Mouse (Mus musculus): Measurements from ENCODE around the gene Hexa. TPM values are rescaled to one million over a fixed set of nuclear protein-coding genes. Genes with fewer than 3 reads are reported as not detected.
A peak's percentile ranks its signal among the peaks of the same experiment; 100 is the strongest.

Hexa gene
- polyA plus RNA-seq, 1 experiment, result 81.2 TPM

- Histone ChIP-seq H3K27me3 (ENCODE audit: control insufficient read depth, insufficient read depth, low read length) (no peaks in the 10 kb centered on the region), H3K36me3 (ENCODE audit: control insufficient read depth, insufficient read depth, low read length) (peaks cover 27% of the 10 kb centered on the region), H3K4me3 (ENCODE audit: low read depth, low read length) (no peak overlapping the region), H3K27ac (ENCODE audit: insufficient read depth, low read depth, low read length) (peak overlapping the region; percentile 18; the same call in 1 of the 2 replicates), H3K4me1 (ENCODE audit: control insufficient read depth, insufficient read depth, insufficient read length, low read length) (peaks cover 7% of the 10 kb centered on the region)
- 22% methylated on average over 3 of the region's 3 CpGs for WGBS
- no peak for TF ChIP-seq POLR2A (IDR thresholded peaks at IDR 0.05; ENCODE audit: low read depth, low read length)
- TF ChIP-seq CTCF (IDR thresholded peaks at IDR 0.05; ENCODE audit: extremely low read depth, insufficient read length, insufficient replicate concordance, low read depth, low read length), result no peak
Observed at GRCm38 (mm10) chr9:59551620-59552031, 12.3 kb downstream of the Hexa start.

GRCm38 (mm10) chr9:59552610-59553009 lies 13.3 kb downstream of the Hexa start:
- H3K4me1 ChIP-seq (ENCODE audit: control insufficient read depth, insufficient read depth, insufficient read length, low read length), result peaks cover 7% of the 10 kb centered on the region
- 89% methylated on average over 5 of the region's 5 CpGs for WGBS

GRCm38 (mm10) chr9:59553719-59554118 lies 14.4 kb downstream of the Hexa start:
- peaks cover 7% of the 10 kb centered on the region for H3K4me1 ChIP-seq (ENCODE audit: control insufficient read depth, insufficient read depth, insufficient read length, low read length)
- H3K27ac ChIP-seq (ENCODE audit: insufficient read depth, low read depth, low read length), result no peak overlapping the region
- WGBS, result 79% methylated on average over 4 of the region's 4 CpGs
- TF ChIP-seq CTCF (IDR thresholded peaks at IDR 0.05; ENCODE audit: extremely low read depth, insufficient read length, insufficient replicate concordance, low read depth, low read length), result no peak
- H3K27me3 ChIP-seq (ENCODE audit: control insufficient read depth, insufficient read depth, low read length), result no peaks in the 10 kb centered on the region
- H3K4me3 ChIP-seq (ENCODE audit: low read depth, low read length), result no peak overlapping the region
- H3K36me3 ChIP-seq (ENCODE audit: control insufficient read depth, insufficient read depth, low read length), result peaks cover 40% of the 10 kb centered on the region

More at GRCm38 (mm10) chr9:59552610-59553009, 13.3 kb downstream of the Hexa start:
- Histone ChIP-seq H3K36me3 (ENCODE audit: control insufficient read depth, insufficient read depth, low read length) (peaks cover 34% of the 10 kb centered on the region), H3K27ac (ENCODE audit: insufficient read depth, low read depth, low read length) (no peak overlapping the region), H3K27me3 (ENCODE audit: control insufficient read depth, insufficient read depth, low read length) (no peaks in the 10 kb centered on the region), H3K4me3 (ENCODE audit: low read depth, low read length) (no peak overlapping the region)
- TF ChIP-seq POLR2A (IDR thresholded peaks at IDR 0.05; ENCODE audit: low read depth, low read length), result no peak
- TF ChIP-seq CTCF (IDR thresholded peaks at IDR 0.05; ENCODE audit: extremely low read depth, insufficient read length, insufficient replicate concordance, low read depth, low read length), result no peak

DNA sequence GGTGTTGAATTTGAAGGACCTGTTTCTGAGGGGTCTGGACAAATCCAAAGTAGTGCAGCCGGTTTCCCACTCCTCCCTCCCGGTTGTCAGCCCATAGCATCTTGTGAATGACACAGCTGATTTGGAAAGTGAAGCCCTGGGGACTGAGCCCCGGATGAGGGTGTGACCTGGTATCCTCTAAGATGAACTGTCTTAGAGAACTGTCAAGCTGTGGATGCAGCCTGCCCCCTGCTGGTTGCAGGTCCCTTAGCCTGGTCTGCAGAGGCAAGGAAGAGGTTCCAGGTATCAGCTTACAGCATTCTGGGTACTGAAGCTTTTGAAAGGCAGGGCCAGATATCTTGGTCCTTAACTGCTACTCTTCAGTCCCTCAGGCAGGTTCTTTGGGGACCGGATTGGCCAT lies 26.3 kb downstream of the Hexa start:
- H3K36me3 ChIP-seq (ENCODE audit: control insufficient read depth, insufficient read depth, low read length), result peaks cover 27% of the 10 kb centered on the region
- WGBS, result 27% methylated on average over 4 of the region's 4 CpGs
- TF ChIP-seq CTCF (IDR thresholded peaks at IDR 0.05; ENCODE audit: extremely low read depth, insufficient read length, insufficient replicate concordance, low read depth, low read length), result peak; percentile 88; the same call in 1 of the 2 replicates
- no peak for TF ChIP-seq POLR2A (IDR thresholded peaks at IDR 0.05; ENCODE audit: low read depth, low read length)
- no peak overlapping the region for H3K4me3 ChIP-seq (ENCODE audit: low read depth, low read length)
- H3K4me1 ChIP-seq (ENCODE audit: control insufficient read depth, insufficient read depth, insufficient read length, low read length), result peaks cover 9% of the 10 kb centered on the region
- no peak overlapping the region for H3K27ac ChIP-seq (ENCODE audit: insufficient read depth, low read depth, low read length)
- H3K27me3 ChIP-seq (ENCODE audit: control insufficient read depth, insufficient read depth, low read length), result no peaks in the 10 kb centered on the region

DNA sequence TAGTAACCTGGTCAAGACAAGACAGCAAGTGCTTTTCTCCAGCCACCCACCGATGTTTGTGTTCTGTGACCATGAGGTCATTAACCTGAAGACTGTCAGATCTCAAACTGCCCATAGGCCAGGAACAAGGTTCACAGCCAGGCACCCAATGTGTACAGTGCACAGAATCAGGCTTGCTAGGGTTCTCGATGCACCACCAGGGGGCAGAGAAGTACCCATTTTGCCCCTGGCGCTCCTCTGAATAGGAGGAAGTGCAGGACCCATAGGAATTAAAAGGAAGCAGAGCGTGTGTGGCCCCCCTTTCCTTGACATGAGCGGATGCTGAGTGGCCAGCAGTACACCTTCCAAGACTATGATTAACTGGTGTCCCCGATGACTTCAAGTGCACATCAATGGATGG lies 27.8 kb downstream of the Hexa start:
- Histone ChIP-seq H3K27ac (ENCODE audit: insufficient read depth, low read depth, low read length) (no peak overlapping the region), H3K27me3 (ENCODE audit: control insufficient read depth, insufficient read depth, low read length) (no peaks in the 10 kb centered on the region), H3K4me1 (ENCODE audit: control insufficient read depth, insufficient read depth, insufficient read length, low read length) (peaks cover 8% of the 10 kb centered on the region), H3K36me3 (ENCODE audit: control insufficient read depth, insufficient read depth, low read length) (peaks cover 19% of the 10 kb centered on the region), H3K4me3 (ENCODE audit: low read depth, low read length) (no peak overlapping the region)
- no peak for TF ChIP-seq POLR2A (IDR thresholded peaks at IDR 0.05; ENCODE audit: low read depth, low read length)
- peak; percentile 77; the same call in 1 of the 2 replicates for TF ChIP-seq CTCF (IDR thresholded peaks at IDR 0.05; ENCODE audit: extremely low read depth, insufficient read length, insufficient replicate concordance, low read depth, low read length)
- 13% methylated on average over 6 of the region's 6 CpGs for WGBS

GRCm38 (mm10) chr9:59571852-59572251 lies 32.5 kb downstream of the Hexa start:
- no peak for TF ChIP-seq CTCF (IDR thresholded peaks at IDR 0.05; ENCODE audit: extremely low read depth, insufficient read length, insufficient replicate concordance, low read depth, low read length)
- TF ChIP-seq POLR2A (IDR thresholded peaks at IDR 0.05; ENCODE audit: low read depth, low read length), result no peak
- Histone ChIP-seq H3K36me3 (ENCODE audit: control insufficient read depth, insufficient read depth, low read length) (no peaks in the 10 kb centered on the region), H3K4me3 (ENCODE audit: low read depth, low read length) (no peak overlapping the region), H3K27ac (ENCODE audit: insufficient read depth, low read depth, low read length) (no peak overlapping the region), H3K27me3 (ENCODE audit: control insufficient read depth, insufficient read depth, low read length) (0 out of 2 replicates have a peak, but pooled peaks cover 5% of the 10 kb centered on the region), H3K4me1 (ENCODE audit: control insufficient read depth, insufficient read depth, insufficient read length, low read length) (no peaks in the 10 kb centered on the region)
- WGBS, result 60% methylated on average over 2 of the region's 2 CpGs

GRCm38 (mm10) chr9:59577401-59577800 lies 38.1 kb downstream of the Hexa start:
- Histone ChIP-seq H3K27me3 (ENCODE audit: control insufficient read depth, insufficient read depth, low read length) (peaks cover 8% of the 10 kb centered on the region; the same call in 1 of the 2 replicates), H3K27ac (ENCODE audit: insufficient read depth, low read depth, low read length) (no peak overlapping the region), H3K36me3 (ENCODE audit: control insufficient read depth, insufficient read depth, low read length) (no peaks in the 10 kb centered on the region), H3K4me3 (ENCODE audit: low read depth, low read length) (peak overlapping the region; percentile 57), H3K4me1 (ENCODE audit: control insufficient read depth, insufficient read depth, insufficient read length, low read length) (peaks cover 11% of the 10 kb centered on the region)
- 12% methylated on average over 13 of the region's 13 CpGs for WGBS
- no peak for TF ChIP-seq POLR2A (IDR thresholded peaks at IDR 0.05; ENCODE audit: low read depth, low read length)
- TF ChIP-seq CTCF (IDR thresholded peaks at IDR 0.05; ENCODE audit: extremely low read depth, insufficient read length, insufficient replicate concordance, low read depth, low read length), result no peak
